Mouse (Mus musculus) liver, embryonic 14.5 days (tissue): ENCODE data around the gene Krtap1-3. TPM values are rescaled to one million over a fixed set of nuclear protein-coding genes. Genes with fewer than 3 reads are reported as not detected.

Experiments
- ATAC-seq: fragments of 200-750 bp; cut with Nextera tagmentation; 2 replicates; pipeline ENCODE4 v1.8.0; 2017; ENCODE audit warnings: moderate number of reproducible peaks, mild to moderate bottlenecking, moderate library complexity; ENCODE audit not compliant: insufficient read depth
- DNase-seq, 3 experiments: peaks; one replicate each; pipeline ENCODE4 v3.0.0-alpha.2; 2012 to 2013; ENCODE audit warnings: low read depth in 3 of 3, low spot score in 3 of 3
- H3K27ac ChIP-seq: fragments of 300-500 bp; sonication (generic); 2 replicates; pipeline ENCODE4 v1.5.1; 2014; ENCODE audit warnings: moderate library complexity, mild to moderate bottlenecking, control low read depth, inconsistent platforms
- H3K27me3 ChIP-seq: fragments of 300-500 bp; sonication (generic); 2 replicates; pipeline ENCODE4 v1.6.1; 2014; ENCODE audit warnings: mild to moderate bottlenecking, low read length, moderate library complexity; ENCODE audit not compliant: control insufficient read depth, insufficient read depth
- H3K36me3 ChIP-seq: fragments of 300-500 bp; sonication (generic); replicated peaks from 2 replicates; pipeline ENCODE4 v1.6.1; 2014; ENCODE audit warnings: low read depth; ENCODE audit not compliant: control insufficient read depth, insufficient read depth
- H3K4me1 ChIP-seq, 2 experiments: fragments of 200-500 bp in 1 of 2; fragments of 300-500 bp in 1 of 2; sonication (generic) in 1 of 2; replicated peaks; 2 replicates each; pipeline ENCODE4 v1.6.1; 2012 to 2014; ENCODE audit warnings: antibody characterized with exemption in 1 of 2, inconsistent platforms in 1 of 2, low read length in 1 of 2; ENCODE audit not compliant: control insufficient read depth in 2 of 2, insufficient read depth in 2 of 2
- H3K4me2 ChIP-seq: fragments of 300-500 bp; sonication (generic); 2 replicates; pipeline ENCODE4 v1.6.1; 2014; ENCODE audit warnings: low read depth, mild to moderate bottlenecking, control low read depth, moderate library complexity
- H3K4me3 ChIP-seq, 2 experiments: fragments of 200-500 bp in 1 of 2; fragments of 300-500 bp in 1 of 2; sonication (generic) in 1 of 2; 2 replicates each; pipeline ENCODE4 v1.5.1; 2012 to 2014; ENCODE audit warnings: low read depth in 2 of 2, low read length in 2 of 2, mild to moderate bottlenecking in 2 of 2, control low read depth in 1 of 2, inconsistent platforms in 1 of 2, moderate library complexity in 1 of 2; ENCODE audit not compliant: insufficient read depth in 1 of 2
- H3K9ac ChIP-seq: fragments of 300-500 bp; sonication (generic); replicated peaks from 2 replicates; pipeline ENCODE4 v1.6.1; 2014; ENCODE audit warnings: mild to moderate bottlenecking, control low read depth, moderate library complexity
- H3K9me3 ChIP-seq: fragments of 300-500 bp; sonication (generic); 2 replicates; pipeline ENCODE4 v1.6.1; 2016; ENCODE audit warnings: low read length, mixed read lengths; ENCODE audit not compliant: control insufficient read depth
- CTCF ChIP-seq: IDR thresholded peaks from 2 replicates; pipeline ENCODE4 v1.5.1; 2016; ENCODE audit warnings: antibody characterized with exemption, low read depth, control low read depth
- EP300 ChIP-seq: IDR thresholded peaks from 2 replicates; pipeline ENCODE4 v1.6.1; 2016; ENCODE audit warnings: antibody characterized with exemption, low read depth
- WGBS: fragments of 180-500 bp; shearing (Covaris S2); extraction: QIAGEN DNeasy Blood & Tissue Kit; methylation state at CpG from one replicate; pipeline ENCODE4 v1.1.7; 2014; ENCODE audit not compliant: insufficient replicate concordance; 5-methylcytosine and 5-hydroxymethylcytosine counted together
- polyA plus RNA-seq, 2 experiments: library from polyadenylated mRNA; depleted of rRNA in 1 of 2; stranded (reverse) in 1 of 2; unstranded in 1 of 2; fragments of >200 nt; fragmentation: Nextera tagmentation in 1 of 2; extraction: Ambion mirVana in 1 of 2; gene quantifications; 2 replicates each; pipeline versions ENCODE4 v1.2.1 to v1.2.3; 2012 to 2014

Krtap1-3 gene
- polyA plus RNA-seq, 2 experiments: not detected

GRCm38 (mm10) chr11:99566530-99566929 lies 24.6 kb downstream of the Krtap1-3 start, which contains the start of gene Krtap3-1:
TSS of gene Krtap3-1 (minus strand) at chr11:99566630.
- DNase-seq: no peak
- 70% methylated on average over 7 of the region's 7 CpGs for WGBS
- TF ChIP-seq CTCF (no peak), EP300 (no peak)
- H3K4me1 ChIP-seq: no peaks in the 10 kb centered on the region
- H3K4me3 ChIP-seq: no peak within 1 kb of the TSS
- no peak within 1 kb of the TSS for H3K27ac ChIP-seq
- no peak within 1 kb of the TSS for H3K4me2 ChIP-seq
- H3K36me3 ChIP-seq: no peaks in the 10 kb centered on the region
- ATAC-seq: no peak
- H3K27me3 ChIP-seq: no peaks in the 10 kb centered on the region
- no peak within 1 kb of the TSS for H3K9ac ChIP-seq
- no peaks in the 10 kb centered on the region for H3K9me3 ChIP-seq

- Histone ChIP-seq H3K36me3 (no peaks in the 10 kb centered on the region), H3K4me3 (no peak overlapping the region), H3K4me2 (no peak overlapping the region), H3K9ac (no peak overlapping the region), H3K9me3 (no peaks in the 10 kb centered on the region), H3K27me3 (no peaks in the 10 kb centered on the region), H3K4me1 (no peaks in the 10 kb centered on the region), H3K27ac (no peak overlapping the region)
- TF ChIP-seq EP300 (no peak), CTCF (no peak)
- DNase-seq (no peak), ATAC-seq (no peak)
- WGBS: 60% methylated on average over 6 of the region's 6 CpGs
These were observed 28.6 kb downstream of the Krtap1-3 start for GRCm38 (mm10) chr11:99562580-99562979.

- TF ChIP-seq EP300: no peak
- no peak for TF ChIP-seq CTCF
- ATAC-seq (no peak), DNase-seq (no peak)
- H3K9ac ChIP-seq: no peak within 1 kb of the TSS
- no peaks in the 10 kb centered on the region for H3K36me3 ChIP-seq
- no peak within 1 kb of the TSS for H3K4me3 ChIP-seq
- no peaks in the 10 kb centered on the region for H3K4me1 ChIP-seq
- 79% methylated on average over 9 of the region's 9 CpGs for WGBS
- no peak within 1 kb of the TSS for H3K4me2 ChIP-seq
- H3K27me3 ChIP-seq: no peaks in the 10 kb centered on the region
- no peak within 1 kb of the TSS for H3K27ac ChIP-seq
- no peaks in the 10 kb centered on the region for H3K9me3 ChIP-seq
These were observed 31.8 kb downstream of the Krtap1-3 start, which contains the start of gene Gm11939 for GRCm38 (mm10) chr11:99559366-99559765. TSS of gene Gm11939 (minus strand) at chr11:99559466.

- no peak for DNase-seq
- WGBS: 66% methylated on average over 3 of the region's 3 CpGs
These were observed 33.0 kb downstream of the Krtap1-3 start for GRCm38 (mm10) chr11:99557976-99558745.

GRCm38 (mm10) chr11:99556753-99557152 lies 34.4 kb downstream of the Krtap1-3 start, which contains the start of gene Krtap3-2:
TSS of gene Krtap3-2 (minus strand) at chr11:99556853.
- WGBS: 28% methylated on average over 2 of the region's 2 CpGs
- Histone ChIP-seq H3K9me3 (no peaks in the 10 kb centered on the region), H3K27ac (no peak within 1 kb of the TSS), H3K9ac (no peak within 1 kb of the TSS), H3K36me3 (no peaks in the 10 kb centered on the region), H3K27me3 (no peaks in the 10 kb centered on the region), H3K4me3 (no peak within 1 kb of the TSS), H3K4me1 (no peaks in the 10 kb centered on the region), H3K4me2 (no peak within 1 kb of the TSS)
- TF ChIP-seq EP300: no peak
- no peak for TF ChIP-seq CTCF
- DNase-seq (no peak), ATAC-seq (no peak)

More at GRCm38 (mm10) chr11:99557976-99558745, 33.0 kb downstream of the Krtap1-3 start:
- Histone ChIP-seq H3K9me3 (no peaks in the 10 kb centered on the region), H3K9ac (no peak overlapping the region), H3K4me3 (no peak overlapping the region), H3K36me3 (no peaks in the 10 kb centered on the region), H3K4me1 (no peaks in the 10 kb centered on the region), H3K27ac (no peak overlapping the region), H3K4me2 (no peak overlapping the region), H3K27me3 (no peaks in the 10 kb centered on the region)
- TF ChIP-seq CTCF (no peak), EP300 (no peak)
- ATAC-seq: no peak
